Mouse (Mus musculus) neural tube, embryonic 12.5 days (tissue): ENCODE measurements around the gene Robo4. TPM values are rescaled to one million over a fixed set of nuclear protein-coding genes. Genes with fewer than 3 reads are reported as not detected.

Experiments
- ATAC-seq: fragments of 200-750 bp; cut with Nextera tagmentation; 2 replicates; pipeline ENCODE4 v1.8.0; 2017; ENCODE audit warnings: low read depth, mild to moderate bottlenecking, moderate TSS enrichment, moderate library complexity; ENCODE audit not compliant: low FRiP score
- H3K27ac ChIP-seq: fragments of 300-500 bp; sonication (generic); 2 replicates; pipeline ENCODE4 v1.5.1; 2016
- H3K27me3 ChIP-seq: fragments of 300-500 bp; sonication (generic); replicated peaks from 2 replicates; pipeline ENCODE4 v1.6.1; 2016; ENCODE audit warnings: mild to moderate bottlenecking
- H3K36me3 ChIP-seq: fragments of 300-500 bp; sonication (generic); 2 replicates; pipeline ENCODE4 v1.6.1; 2016; ENCODE audit warnings: mild to moderate bottlenecking
- H3K4me1 ChIP-seq: fragments of 300-500 bp; sonication (generic); 2 replicates; pipeline ENCODE4 v1.6.1; 2016
- H3K4me2 ChIP-seq: fragments of 300-500 bp; sonication (generic); replicated peaks from 2 replicates; pipeline ENCODE4 v1.6.1; 2016; ENCODE audit warnings: mild to moderate bottlenecking
- H3K4me3 ChIP-seq: fragments of 300-500 bp; sonication (generic); 2 replicates; pipeline ENCODE4 v1.5.1; 2016
- H3K9ac ChIP-seq: fragments of 300-500 bp; sonication (generic); 2 replicates; pipeline ENCODE4 v1.6.1; 2016; ENCODE audit warnings: mild to moderate bottlenecking
- H3K9me3 ChIP-seq: fragments of 300-500 bp; sonication (generic); 2 replicates; pipeline ENCODE4 v1.6.1; 2016; ENCODE audit warnings: mild to moderate bottlenecking
- WGBS: fragments of 180-500 bp; shearing (Covaris S2); methylation state at CpG from one replicate; pipeline ENCODE4 v1.1.7; 2016; 5-methylcytosine and 5-hydroxymethylcytosine counted together
- polyA plus RNA-seq: library from polyadenylated mRNA; unstranded; fragments of >200 nt; fragmentation: Nextera tagmentation; extraction: Ambion mirVana; gene quantifications from 2 replicates; pipeline ENCODE4 v1.2.1, GENCODE M21; 2016

The Robo4 gene
- polyA plus RNA-seq, 1 experiment from 2014 or later: 9.9 TPM

DNA sequence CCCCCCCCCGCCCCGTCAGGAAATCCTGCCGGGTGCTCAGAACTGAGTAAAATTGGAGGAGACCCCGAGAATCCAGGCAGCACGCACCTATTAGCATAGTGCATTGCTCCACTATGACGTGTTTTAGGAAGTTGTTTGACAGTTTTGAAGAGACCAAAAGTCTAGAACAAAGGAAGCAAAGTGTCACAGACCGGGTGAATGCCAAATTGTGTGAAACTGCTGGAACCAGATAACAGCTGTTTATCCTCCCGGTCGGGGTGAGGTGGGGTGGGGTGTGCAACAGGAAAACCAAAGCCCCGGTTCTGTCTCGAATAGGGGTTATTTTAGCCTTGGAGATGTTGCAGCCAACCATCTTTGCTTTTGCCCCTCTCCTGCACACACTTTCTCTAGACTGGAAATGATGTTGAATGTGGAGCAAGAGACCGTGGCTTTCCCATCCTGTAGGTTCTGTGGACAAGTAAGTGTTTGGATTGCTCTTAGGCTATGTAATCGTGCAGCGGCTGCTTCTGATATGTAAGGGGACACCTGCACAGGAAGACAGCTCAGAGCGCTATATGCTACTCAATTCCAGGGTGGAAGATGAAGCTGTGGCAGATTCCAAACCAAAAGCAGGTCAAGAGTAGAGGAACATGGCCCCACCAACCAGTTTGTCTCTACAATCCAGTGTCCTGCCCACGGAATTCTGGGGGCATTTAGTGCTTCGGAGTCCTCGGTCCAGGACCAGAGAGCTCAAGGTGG is 32.3 kb downstream of the Robo4 start:
- H3K4me3 ChIP-seq: no peak overlapping the region
- WGBS: 2% methylated on average over 18 of the region's 18 CpGs
- no peaks in the 10 kb centered on the region for H3K9me3 ChIP-seq
- H3K4me2 ChIP-seq: peak overlapping the region; percentile 62
- no peak overlapping the region for H3K9ac ChIP-seq
- peaks cover 69% of the 10 kb centered on the region for H3K27me3 ChIP-seq
- H3K4me1 ChIP-seq: peaks cover 14% of the 10 kb centered on the region
- no peak for ATAC-seq
- H3K36me3 ChIP-seq: no peaks in the 10 kb centered on the region
- no peak overlapping the region for H3K27ac ChIP-seq

DNA sequence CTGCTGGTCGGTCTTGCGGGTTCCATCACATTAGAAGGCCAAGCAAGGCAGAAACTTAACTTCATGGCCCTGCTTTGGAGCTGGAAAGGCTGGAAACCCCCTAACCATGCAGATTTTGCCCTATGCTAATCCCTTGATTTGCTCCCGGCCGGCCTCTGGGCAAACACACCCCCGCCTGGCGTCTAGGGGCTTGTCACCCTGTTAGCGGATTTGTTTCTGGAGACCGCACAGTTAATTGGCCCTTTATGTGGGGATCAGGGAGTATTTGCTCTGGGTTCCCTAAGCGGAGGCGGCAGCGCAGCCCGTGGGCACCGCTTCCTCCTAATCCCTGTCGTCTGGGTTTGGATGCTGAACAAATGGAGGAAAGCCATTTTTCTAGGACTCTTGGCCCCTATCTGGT is 33.2 kb downstream of the Robo4 start:
- no peak overlapping the region for H3K27ac ChIP-seq
- H3K4me2 ChIP-seq: peak overlapping the region; percentile 22
- H3K9ac ChIP-seq: no peak overlapping the region
- no peaks in the 10 kb centered on the region for H3K36me3 ChIP-seq
- 2% methylated on average over 14 of the region's 14 CpGs for WGBS
- no peak for ATAC-seq
- no peaks in the 10 kb centered on the region for H3K9me3 ChIP-seq
- H3K27me3 ChIP-seq: peaks cover 60% of the 10 kb centered on the region
- no peak overlapping the region for H3K4me3 ChIP-seq
- peaks cover 7% of the 10 kb centered on the region for H3K4me1 ChIP-seq

DNA sequence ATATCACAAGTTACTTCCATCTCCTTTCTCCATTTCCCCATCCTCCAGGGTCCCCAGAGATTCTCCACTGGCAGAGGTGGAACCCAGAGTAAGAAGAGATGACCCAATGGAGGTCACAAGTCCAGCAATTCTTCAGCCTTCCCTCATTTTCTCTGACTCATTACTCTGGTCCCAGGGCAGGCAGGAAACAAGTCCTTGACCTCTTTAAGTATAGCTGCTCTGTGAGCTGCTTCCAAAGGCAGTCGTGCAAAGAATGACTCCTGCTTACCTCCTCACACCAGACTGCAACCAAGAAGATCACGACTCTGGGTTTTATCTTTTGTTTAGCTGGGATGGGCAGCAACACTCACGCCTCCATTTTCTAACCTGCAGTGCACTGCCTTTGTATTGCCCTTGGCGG is 33.9 kb downstream of the Robo4 start:
- H3K27ac ChIP-seq: no peak overlapping the region
- H3K9ac ChIP-seq: no peak overlapping the region
- no peaks in the 10 kb centered on the region for H3K36me3 ChIP-seq
- ATAC-seq: no peak
- no peak overlapping the region for H3K4me3 ChIP-seq
- WGBS: 4% methylated on average over 4 of the region's 4 CpGs
- no peak overlapping the region for H3K4me2 ChIP-seq
- peaks cover 7% of the 10 kb centered on the region for H3K4me1 ChIP-seq
- H3K27me3 ChIP-seq: peaks cover 58% of the 10 kb centered on the region
- no peaks in the 10 kb centered on the region for H3K9me3 ChIP-seq

DNA sequence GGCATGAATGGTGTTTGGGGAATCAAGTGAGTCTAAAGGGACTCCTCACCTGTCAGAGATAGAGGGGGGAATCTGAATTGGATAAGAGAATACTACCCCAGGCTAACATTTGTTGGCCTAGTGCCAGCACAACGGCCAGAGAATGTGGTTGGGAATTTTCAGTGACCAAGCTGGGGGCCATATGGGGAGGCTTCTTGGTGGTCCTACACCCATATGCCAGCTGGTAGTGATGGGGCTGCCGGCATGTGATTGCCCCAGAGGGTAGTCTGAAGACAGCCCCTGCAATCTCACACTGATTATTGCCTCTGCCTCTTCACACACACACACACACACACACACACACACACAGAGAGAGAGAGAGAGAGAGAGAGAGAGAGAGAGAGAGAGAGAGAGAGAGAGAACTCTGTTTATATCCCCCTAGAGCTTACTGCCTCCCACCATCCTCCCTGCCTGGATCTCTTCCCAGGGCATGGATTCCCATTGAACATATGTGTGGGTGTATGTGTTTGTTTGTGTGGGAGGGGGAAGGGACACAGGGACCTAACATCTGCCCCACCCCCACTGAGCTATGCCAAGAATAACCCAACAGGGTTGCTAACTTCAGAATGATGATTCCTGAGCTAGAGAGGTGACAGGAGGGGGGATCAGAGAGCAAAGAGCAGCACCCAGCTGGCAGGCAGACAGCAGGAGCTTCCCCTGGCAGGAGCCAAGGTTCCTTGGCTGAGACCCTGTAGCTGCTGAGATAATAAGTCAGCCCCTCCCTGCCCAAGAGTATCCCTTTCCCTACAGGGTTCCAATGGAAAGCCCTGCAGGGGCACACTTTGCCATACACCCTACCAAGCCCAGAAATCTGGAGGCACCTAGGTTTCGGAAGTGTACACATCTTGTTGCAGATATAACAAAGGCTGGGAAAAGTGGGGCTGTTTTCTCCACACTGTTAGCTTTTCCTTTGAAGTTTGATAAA is 36.4 kb downstream of the Robo4 start:
- peak; percentile 67 for ATAC-seq
- H3K27me3 ChIP-seq: peaks cover 35% of the 10 kb centered on the region
- no peaks in the 10 kb centered on the region for H3K9me3 ChIP-seq
- H3K36me3 ChIP-seq: no peaks in the 10 kb centered on the region
- no peak overlapping the region for H3K4me2 ChIP-seq
- no peak overlapping the region for H3K4me3 ChIP-seq
- WGBS: 31% methylated on average over 3 of the region's 3 CpGs
- no peak overlapping the region for H3K9ac ChIP-seq
- H3K4me1 ChIP-seq: peaks cover under 1% of the 10 kb centered on the region; the same call in 1 of the 2 replicates
- H3K27ac ChIP-seq: no peak overlapping the region

DNA sequence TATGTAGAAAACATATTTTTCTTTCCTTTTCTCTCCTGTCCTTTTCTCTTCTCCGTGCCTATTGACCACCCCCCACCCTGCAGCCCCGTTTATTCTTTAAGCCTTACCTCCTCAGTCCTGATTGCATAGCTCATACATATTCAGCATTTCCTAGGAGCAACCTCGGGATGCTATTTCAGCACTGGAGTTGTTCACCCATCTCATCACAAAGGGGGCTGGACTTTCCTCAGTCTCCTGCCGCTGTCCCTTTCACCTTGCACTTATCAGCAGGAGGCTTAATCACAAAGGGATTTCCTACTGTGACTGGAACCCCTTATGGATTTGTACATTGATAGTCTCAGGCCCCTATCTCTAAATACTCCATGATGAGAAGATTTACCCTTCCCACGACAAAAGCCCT is 50.7 kb downstream of the Robo4 start:
- H3K36me3 ChIP-seq: no peaks in the 10 kb centered on the region
- H3K27ac ChIP-seq: 0 out of 2 replicates have a peak overlapping the region, but pooled peaks have one; percentile 4
- peaks cover 65% of the 10 kb centered on the region for H3K27me3 ChIP-seq
- H3K9me3 ChIP-seq: no peaks in the 10 kb centered on the region
- no peak overlapping the region; the same call in 1 of the 2 replicates for H3K4me2 ChIP-seq
- no peak for ATAC-seq
- under 1% methylated on average over 5 of the region's 5 CpGs for WGBS
- H3K4me1 ChIP-seq: peaks cover 44% of the 10 kb centered on the region
- no peak overlapping the region for H3K4me3 ChIP-seq
- no peak overlapping the region for H3K9ac ChIP-seq

DNA sequence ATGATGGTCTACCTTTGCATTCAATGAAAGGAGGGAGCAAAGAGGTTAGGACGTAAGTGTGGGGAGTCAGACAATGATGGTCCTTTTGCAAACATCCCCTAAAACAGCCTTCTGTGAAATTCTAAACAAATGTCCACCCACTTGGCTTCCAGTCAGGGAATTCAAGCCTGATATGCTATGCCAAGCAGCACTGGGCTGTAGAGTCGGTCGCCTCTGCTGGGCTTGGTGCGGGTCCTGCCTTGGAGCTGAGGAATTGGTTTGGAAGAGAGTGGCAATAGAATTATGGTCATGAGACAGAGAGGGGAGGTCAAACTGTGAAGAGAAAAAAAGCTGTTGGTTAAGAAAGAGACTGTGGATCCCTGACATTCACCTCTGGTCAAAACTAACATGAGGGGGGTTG is 51.6 kb downstream of the Robo4 start:
- Histone ChIP-seq H3K9me3 (no peaks in the 10 kb centered on the region), H3K36me3 (no peaks in the 10 kb centered on the region), H3K4me1 (peaks cover 46% of the 10 kb centered on the region), H3K27ac (no peak overlapping the region), H3K4me3 (no peak overlapping the region), H3K9ac (no peak overlapping the region), H3K27me3 (peaks cover 68% of the 10 kb centered on the region), H3K4me2 (no peak overlapping the region)
- 28% methylated on average over 4 of the region's 4 CpGs for WGBS
- no peak for ATAC-seq

DNA sequence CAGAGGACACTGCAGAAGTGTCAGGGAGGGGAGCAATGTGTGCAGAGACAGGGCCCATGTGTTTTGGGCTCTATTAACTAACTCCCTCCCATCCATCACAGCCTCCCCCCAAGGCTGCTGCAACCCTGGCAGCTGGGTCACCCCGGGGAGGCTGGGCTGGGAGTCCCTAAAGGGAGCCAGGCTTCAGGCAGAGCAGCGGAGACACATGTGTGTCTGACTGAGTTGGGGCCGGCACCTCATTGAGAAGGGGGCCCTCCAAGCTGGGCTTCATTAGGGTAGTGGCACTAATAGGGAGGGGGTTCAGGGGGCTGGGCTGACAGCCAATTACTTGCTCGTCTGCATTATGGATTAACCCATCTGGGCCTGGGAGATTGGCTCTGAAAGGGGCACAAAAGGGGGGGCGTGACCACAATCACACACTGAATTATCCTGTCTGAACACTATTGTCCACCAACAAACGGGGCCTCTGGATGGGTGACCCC is 52.4 kb downstream of the Robo4 start:
- Histone ChIP-seq H3K4me3 (no peak overlapping the region), H3K36me3 (no peaks in the 10 kb centered on the region), H3K27ac (no peak overlapping the region), H3K9ac (no peak overlapping the region), H3K27me3 (peaks cover 71% of the 10 kb centered on the region), H3K4me2 (no peak overlapping the region), H3K4me1 (peaks cover 46% of the 10 kb centered on the region), H3K9me3 (no peaks in the 10 kb centered on the region)
- WGBS: 0% methylated on average over 6 of the region's 6 CpGs
- peak; percentile 78 for ATAC-seq

DNA sequence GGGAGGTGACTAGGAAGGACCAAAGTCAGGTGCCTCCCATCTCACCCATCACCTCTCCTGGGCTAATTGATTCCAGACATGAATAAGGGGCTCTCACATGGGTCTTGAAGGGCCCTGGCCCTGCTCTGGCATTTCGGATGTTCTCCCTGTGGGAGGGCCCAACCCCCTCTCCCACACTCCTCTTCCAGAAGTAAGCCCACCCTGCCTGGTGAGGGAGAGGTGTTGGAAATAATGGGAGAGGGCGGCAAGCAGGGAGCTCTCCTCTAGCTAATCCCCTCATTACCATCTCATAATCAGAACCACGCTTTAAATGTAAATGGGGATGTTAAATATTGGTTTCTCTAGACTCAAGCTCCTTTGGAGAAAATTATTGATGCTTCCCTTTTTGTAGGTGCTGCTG is 53.3 kb downstream of the Robo4 start:
- Histone ChIP-seq H3K4me3 (no peak overlapping the region), H3K4me2 (peak overlapping the region; percentile 24; the same call in 1 of the 2 replicates), H3K36me3 (no peaks in the 10 kb centered on the region), H3K4me1 (peaks cover 52% of the 10 kb centered on the region), H3K27me3 (peaks cover 76% of the 10 kb centered on the region), H3K9me3 (no peaks in the 10 kb centered on the region), H3K9ac (no peak overlapping the region), H3K27ac (no peak overlapping the region; the same call in 1 of the 2 replicates)
- 0% methylated on average over 3 of the region's 3 CpGs for WGBS
- ATAC-seq: no peak

DNA sequence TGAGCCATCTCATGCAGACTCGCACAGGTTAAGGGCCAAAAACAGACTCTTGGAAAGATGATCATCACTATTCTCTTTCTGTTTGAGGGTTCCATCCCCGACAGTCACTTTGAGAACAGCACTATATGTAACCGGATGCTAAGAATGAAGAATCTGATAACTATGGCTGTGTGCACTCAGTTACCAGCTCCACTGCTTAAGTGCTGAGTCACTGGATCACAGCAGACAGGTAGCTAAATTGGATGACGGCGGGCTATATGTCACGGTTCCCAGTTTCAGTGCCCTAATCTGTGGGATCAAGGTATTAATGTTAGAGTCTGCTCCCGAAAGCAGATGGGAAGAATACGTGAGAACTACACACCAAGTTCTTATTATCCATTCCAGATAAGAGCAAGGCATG is 54.2 kb downstream of the Robo4 start:
- Histone ChIP-seq H3K4me1 (peaks cover 58% of the 10 kb centered on the region), H3K9me3 (no peaks in the 10 kb centered on the region), H3K36me3 (no peaks in the 10 kb centered on the region), H3K4me3 (0 out of 2 replicates have a peak overlapping the region, but pooled peaks have one; percentile 2), H3K4me2 (peak overlapping the region; percentile 46), H3K27me3 (peaks cover 76% of the 10 kb centered on the region), H3K27ac (no peak overlapping the region), H3K9ac (no peak overlapping the region)
- ATAC-seq: no peak
- 2% methylated on average over 8 of the region's 8 CpGs for WGBS

DNA sequence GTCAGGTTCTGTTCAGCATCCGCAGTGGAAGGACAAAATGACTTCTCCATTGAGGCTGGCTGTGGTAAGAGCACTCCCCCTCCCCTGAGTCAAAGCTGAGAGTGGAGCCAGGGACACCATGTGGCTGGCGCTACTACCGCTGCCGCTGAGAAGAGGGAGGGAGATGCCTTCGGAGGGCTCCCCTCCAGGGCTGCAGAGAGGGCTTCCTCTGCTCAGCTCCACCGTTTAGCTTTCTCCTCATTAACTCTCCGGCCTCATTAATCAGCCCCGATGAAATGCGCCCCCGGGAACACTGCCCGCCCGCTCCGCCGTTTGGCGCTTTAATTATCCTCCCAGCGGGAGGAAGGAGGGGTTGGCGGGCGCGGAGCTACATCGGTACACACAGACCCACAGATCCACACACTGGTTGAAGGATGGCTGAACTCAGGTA is 54.8 kb downstream of the Robo4 start:
- no peaks in the 10 kb centered on the region for H3K9me3 ChIP-seq
- H3K4me1 ChIP-seq: peaks cover 59% of the 10 kb centered on the region
- peaks cover 80% of the 10 kb centered on the region for H3K27me3 ChIP-seq
- peak; percentile 49 for ATAC-seq
- WGBS: 1% methylated on average over 20 of the region's 20 CpGs
- no peak overlapping the region for H3K27ac ChIP-seq
- H3K4me2 ChIP-seq: peak overlapping the region; percentile 46
- no peak overlapping the region for H3K9ac ChIP-seq
- no peaks in the 10 kb centered on the region for H3K36me3 ChIP-seq
- 0 out of 2 replicates have a peak overlapping the region, but pooled peaks have one; percentile 2 for H3K4me3 ChIP-seq

DNA sequence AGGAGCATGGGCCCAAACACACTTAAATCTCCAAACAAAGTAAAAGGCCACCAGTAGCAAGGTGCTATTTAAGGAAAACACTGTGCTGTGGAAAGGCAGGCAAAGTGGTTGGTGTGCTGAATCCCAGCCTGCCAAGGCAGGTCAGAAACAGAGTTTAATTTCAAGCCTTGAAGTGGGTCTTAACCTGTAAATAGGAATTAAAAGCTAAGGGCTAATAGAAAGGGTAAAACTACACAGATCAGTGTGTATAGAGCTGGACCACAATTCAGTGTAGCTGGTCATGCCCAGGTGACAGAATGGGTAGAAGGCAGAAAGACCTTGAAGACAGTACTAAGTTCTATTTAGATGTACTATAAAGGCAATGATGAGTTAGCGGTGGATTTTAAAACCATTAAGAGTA is 55.5 kb downstream of the Robo4 start:
- 28% methylated on average over 1 of the region's 1 CpGs for WGBS
- Histone ChIP-seq H3K4me1 (peaks cover 57% of the 10 kb centered on the region), H3K9ac (no peak overlapping the region), H3K4me2 (peak overlapping the region; percentile 46), H3K27ac (no peak overlapping the region), H3K27me3 (peaks cover 86% of the 10 kb centered on the region), H3K4me3 (no peak overlapping the region), H3K36me3 (no peaks in the 10 kb centered on the region), H3K9me3 (no peaks in the 10 kb centered on the region)
- no peak for ATAC-seq

DNA sequence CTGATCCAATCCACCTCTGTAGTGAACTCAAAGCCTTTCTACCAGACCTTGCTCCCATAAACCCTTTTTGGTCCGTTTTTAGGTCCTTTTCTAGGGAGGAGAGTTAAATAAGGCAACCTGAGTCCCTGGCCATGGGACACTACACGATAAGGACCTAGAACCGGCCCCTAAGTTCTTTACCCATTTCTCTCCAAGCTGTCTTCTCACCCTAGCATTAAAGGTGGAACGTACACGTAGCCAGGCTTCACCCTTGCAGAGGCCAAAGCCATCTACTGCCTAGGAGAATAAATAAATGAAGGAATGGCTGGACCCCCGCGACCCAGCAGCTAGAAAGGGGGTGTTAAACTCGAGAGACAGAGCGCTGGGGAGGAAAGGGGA is 58.0 kb downstream of the Robo4 start:
- ATAC-seq: no peak
- Histone ChIP-seq H3K9me3 (no peaks in the 10 kb centered on the region), H3K4me3 (peak overlapping the region; percentile 46), H3K27ac (peak overlapping the region; percentile 79), H3K27me3 (peaks cover 76% of the 10 kb centered on the region), H3K9ac (peak overlapping the region; percentile 66), H3K4me1 (peaks cover 42% of the 10 kb centered on the region), H3K4me2 (peak overlapping the region; percentile 86), H3K36me3 (no peaks in the 10 kb centered on the region)
- 0% methylated on average over 9 of the region's 9 CpGs for WGBS
